Mouse (Mus musculus): ENCODE results near the gene Kiss1r.
A peak's percentile ranks its signal among the peaks of the same experiment; 100 is the strongest.

Gene Kiss1r

DNA sequence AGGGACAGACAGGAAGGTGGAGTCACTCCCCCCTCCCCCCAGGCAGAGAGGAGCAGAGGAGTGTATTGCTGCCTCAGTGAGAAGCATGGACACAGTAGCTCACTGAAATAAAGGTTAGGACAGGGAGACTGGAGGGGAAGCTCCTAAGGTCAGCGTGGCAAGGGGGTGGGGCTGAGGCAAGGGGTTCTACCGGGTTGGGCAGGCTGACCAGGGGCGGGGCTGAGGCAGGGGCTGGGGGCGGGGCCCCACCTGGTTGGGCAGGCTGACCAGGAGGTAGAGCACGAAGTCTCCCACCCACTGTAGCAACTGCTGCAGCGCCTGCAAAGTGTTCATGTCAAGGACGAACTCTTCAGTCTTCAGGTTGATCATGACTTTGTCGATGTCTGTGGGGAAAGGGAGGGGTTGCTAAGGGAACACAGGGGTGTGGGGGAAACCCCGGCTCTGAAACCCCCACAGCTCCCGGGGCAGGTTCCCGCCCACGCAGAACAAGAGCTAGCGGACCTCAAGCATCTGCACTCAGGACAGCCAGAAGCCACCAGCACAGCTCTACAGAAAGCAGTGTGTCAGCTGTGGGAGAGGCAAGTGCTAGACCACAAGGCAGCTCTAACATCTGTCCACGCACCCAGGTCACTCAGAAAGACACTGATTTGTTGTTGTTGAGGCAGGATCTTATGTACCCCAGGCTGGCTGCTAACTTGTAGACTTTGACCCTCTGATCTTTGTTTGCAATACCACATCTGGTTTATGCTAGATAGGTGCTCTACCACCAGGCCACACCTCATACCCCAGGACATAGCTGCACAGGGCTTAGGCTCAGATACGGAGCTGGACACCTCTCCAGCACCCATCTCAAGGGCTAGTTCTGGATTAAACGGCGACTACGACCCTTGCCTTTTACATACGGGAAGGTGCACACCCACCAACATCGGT is 19.2 kb upstream of the Kiss1r start:
- peak in 1 of 2 experiments; percentile 69 for DNase-seq

DNA sequence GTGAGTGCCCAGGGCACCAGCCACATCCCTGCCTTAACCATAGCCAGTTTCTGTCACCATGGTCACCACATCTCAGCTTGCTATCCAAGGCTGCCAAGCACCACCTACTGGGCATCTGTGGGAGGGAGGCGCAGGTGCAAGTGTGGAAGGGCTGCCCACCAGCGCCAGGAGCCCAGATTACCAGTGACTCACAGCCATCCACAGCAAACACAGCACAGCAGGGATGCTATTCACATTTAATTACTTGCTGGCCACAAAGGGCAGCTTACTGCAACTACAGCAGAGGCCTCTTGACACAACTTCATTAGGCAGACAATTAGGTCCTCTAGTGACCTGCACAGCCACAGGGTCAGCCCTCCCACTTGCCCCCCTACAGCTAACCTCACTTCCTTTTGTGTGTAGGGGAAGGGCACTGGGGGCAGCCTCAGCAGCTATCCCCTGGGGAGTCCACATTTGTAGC is 15.8 kb upstream of the Kiss1r start:
- DNase-seq: peak in 1 of 2 experiments; percentile 45

DNA sequence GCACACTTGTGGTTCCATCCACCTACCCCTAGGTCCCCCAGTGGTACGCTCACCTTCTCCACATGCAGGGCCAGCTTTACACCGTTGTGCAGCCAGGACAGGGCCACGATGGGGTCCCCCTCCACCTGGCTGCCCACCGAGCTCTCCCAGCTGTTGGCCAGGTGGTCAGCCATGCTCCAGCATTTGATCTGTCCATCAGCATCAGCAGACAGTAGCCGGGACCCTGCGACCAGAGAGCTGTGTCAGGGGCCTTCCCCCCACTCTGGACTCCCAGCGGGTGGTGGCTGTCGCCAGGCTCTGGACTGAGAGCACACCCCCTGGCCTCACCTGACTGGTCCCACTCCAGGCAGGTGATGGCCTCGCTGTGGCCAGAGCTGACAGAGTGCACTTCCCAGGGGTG is 10.1 kb upstream of the Kiss1r start:
- DNase-seq: no peak

DNA sequence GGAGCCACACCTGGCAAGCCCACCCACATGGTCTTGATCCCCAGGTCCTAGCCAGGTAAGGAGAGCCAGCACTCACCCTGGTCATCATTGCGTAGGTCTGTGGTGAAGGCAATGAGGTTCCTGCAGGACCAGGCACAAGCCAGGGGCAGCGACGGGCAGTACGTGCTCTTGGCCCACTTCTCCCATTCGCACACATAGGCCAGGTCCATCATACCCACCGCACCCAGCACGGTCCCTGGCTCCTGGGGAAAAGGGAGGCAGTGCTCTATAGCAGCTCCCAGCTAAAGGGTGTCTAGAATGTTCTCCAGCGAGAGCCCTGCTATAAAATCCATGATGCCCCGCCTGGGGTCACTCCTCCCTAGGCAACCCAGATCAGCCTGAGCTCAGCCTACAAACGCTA is 9.4 kb upstream of the Kiss1r start:
- no peak for DNase-seq

DNA sequence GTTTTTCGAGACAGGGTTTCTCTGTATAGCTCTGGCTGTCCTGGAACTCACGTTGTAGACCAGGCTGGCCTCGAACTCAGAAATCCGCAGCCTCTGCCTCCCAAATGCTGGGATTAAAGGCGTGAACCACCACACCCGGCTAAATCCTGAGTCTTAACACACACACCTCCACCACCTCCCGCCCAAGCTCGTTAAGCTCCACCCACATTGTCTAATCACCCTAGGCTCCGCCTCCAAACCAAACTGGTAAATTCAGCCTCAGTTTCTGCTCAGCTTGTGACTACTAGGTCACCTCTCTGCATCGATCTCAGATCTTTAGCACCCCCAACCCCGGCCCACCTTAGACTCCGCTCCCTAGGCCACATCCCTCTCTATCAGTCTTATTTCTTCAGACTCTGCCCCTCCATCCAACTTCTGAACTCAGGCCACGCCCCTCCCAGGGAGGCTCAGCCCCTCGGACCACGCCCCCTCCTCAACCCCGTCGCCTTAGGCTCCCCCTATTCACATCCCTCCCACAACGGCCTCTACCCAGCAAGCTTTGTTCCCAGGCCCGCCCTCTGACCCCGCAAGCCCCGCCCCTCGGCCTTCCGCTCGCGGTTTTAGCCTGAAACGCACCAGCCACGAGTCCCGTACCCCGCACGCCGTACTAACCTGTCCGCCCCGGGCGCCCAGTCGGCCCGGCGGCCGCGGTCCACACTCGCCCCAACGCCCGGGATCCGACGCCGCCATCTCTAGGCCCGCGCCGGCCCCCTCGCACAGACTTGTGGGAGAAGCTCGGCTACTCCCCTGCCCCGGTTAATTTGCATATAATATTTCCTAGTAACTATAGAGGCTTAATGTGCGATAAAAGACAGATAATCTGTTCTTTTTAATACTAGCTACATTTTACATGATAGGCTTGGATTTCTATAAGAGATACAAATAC is 8.3 kb upstream of the Kiss1r start, which contains the start of gene Med16:
Gene Med16, minus strand, starts transcription at position 757 of the 925 bp plus-strand sequence.
- DNase-seq: peak; percentile 97 to 99

DNA sequence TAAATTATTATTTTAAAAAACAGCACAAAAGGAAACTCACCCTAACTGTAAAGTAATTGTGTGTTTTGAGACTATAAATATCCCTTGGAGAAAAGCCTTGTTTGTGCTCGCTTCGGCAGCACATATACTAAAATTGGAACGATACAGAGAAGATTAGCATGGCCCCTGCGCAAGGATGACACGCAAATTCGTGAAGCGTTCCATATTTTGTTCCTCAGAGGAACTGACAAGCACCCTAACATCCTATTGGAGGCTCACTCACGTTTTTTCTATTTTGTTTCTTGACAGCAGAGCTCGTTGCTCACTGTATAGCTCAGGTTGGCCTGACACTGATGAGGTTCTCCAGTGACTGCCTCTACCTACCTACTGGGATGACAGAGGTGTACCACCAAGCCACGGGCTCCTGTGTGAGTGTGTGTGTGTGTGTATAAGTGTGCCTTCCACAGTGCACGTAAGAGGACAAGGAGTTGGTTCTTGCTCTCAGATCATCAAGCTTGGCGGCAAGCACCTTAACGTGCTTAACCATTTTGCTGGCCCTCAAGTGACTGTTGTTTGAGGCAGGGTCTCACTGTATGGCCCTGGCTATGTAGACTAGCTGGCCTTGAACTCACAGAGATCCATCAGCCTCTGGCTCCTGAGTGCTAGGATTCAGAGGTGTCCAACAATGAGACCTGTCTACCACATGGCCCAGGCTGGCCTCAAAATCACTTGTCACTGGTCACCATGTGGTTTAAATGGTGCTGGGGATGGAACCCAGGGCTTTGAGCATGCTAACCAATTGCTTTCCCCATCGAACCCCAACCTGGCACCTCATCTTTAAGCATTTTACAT is 7.5 kb upstream of the Kiss1r start:
- peak in 1 of 2 experiments; percentile 50 for DNase-seq

DNA sequence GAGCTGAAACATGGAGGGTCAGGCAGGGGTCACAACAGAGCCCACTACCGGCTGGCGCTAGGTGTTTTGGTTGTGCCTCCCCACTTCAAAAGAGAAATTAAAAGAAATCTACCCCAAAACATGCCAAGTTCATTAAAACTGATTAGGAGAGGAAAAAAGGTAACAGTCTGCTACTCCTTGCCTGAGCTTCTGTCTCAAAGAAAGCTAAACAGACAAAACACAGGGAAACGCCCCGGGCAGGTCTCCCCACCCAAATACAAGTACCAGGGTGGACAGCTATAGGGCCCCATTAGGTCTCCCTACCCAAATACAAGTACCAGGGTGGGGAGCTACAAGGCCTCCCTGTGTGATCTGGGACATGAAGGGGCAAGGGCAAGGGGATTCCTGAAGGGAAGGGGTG is 6.2 kb upstream of the Kiss1r start, which contains the start of gene Gm26602:
Gene Gm26602, plus strand, starts transcription at position 301 of the 400 bp plus-strand sequence.
- DNase-seq: no peak

DNA sequence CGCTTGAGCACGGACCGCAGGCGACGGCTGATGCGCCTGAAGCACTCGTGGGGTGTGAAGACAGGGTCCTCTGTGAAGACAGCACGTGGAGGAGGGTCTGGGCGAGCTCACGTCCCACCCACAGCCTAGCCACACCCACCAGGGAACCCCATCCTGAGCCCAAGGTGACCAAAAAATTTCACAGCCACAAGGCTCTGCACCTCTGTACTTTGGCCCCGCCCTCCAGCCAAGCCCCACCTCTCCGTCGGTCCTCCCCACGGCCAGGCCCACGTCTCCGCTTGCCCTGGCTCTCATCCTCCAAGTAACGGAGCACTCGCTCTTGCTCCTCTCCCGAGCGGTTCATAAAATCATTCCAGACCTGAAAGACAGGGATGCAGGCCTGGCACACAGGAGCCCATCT is 4.4 kb upstream of the Kiss1r start:
- peak in 1 of 2 experiments; percentile 39 for DNase-seq

DNA sequence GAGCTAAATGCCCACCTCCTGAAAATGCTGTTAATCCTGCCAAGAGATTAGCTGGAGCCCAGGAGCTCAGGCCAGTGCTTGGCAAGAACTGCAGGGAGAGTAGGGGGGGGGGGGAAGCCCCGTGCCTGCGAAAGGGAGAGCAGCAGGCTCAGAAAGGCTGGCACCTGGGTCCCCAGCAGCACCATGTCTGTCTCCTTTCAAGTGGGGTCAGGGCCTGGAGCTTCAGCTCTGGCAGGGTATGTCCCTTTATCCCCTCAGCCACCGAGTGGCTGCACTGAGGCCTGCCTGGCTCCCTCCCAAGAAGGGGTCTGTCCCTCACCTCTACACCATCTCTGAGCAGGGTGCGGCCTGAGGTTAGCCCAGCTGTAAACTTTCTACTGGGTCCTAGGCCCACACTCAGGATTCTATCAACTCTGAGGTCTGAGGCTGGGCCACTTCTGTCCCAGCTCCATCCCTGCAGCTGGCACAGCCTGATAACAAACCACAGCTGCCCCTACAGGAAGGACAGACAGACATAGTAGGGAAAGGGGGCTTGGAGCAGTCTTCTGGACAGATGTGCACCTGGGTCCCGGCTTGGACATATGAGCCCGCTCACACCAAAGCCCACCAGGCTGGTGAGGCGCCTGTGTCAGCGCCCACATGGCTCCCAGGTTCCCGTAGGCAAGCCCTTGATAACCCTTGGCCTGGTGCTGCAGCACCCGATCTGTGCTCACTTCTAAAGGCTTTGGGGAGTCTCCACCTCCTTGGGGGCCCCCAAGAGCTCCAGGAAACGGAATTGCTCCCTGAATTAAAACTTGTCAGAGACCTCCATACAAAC is 2.4 kb upstream of the Kiss1r start:
- DNase-seq: no peak

DNA sequence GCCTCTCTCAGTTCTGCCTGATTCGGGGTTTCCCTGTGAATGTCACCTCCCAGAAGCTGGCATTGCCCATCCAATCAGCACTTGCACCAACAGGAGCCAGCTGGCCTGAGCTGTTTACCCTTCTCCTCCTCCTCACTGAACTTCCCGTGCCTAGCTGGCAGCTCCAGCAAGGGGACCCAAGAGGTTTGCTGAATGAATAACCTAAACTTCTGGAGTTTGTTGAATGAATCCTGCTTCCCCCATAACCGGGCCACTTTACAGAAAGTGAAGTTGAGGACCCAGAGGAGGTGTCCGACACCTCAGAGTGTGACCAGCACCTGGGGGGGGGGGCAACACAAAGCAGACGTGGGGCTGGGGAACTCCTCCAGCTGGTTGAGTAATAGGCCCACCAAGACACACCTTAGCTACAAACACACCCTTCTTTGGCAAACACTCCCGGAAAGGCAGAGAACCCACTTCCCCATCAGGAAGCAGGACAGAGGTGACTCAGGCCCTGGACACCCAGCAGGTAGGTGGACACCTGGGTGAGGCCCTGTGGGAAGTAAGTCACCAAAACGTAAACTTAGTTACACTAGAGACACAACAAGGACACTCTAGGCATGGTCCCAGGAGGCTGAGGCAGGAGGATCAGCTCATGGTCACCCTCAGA is 1.7 kb upstream of the Kiss1r start:
- DNase-seq: peak in 1 of 2 experiments; percentile 35

DNA sequence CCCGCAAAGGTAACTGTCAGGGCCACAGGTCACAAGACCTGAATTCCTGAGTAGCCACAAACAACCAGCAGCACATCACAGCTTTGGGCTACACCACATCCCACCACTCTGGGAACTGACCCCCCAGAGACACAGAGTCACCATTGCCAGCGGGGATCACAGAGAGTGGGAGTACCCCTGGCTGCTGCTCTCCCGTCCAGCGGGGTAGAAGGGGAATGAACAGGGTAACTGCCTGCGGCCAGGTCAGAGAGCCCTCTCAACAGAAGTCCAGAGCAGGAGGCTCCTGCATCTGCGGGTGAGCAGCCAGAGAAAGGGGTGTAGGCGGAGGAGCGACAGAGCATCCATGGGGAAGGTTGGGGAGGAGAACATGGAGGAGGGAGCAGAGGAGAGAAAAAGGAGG is 690 bp upstream of the Kiss1r start:
- peak in 1 of 2 experiments; percentile 35 for DNase-seq

DNA sequence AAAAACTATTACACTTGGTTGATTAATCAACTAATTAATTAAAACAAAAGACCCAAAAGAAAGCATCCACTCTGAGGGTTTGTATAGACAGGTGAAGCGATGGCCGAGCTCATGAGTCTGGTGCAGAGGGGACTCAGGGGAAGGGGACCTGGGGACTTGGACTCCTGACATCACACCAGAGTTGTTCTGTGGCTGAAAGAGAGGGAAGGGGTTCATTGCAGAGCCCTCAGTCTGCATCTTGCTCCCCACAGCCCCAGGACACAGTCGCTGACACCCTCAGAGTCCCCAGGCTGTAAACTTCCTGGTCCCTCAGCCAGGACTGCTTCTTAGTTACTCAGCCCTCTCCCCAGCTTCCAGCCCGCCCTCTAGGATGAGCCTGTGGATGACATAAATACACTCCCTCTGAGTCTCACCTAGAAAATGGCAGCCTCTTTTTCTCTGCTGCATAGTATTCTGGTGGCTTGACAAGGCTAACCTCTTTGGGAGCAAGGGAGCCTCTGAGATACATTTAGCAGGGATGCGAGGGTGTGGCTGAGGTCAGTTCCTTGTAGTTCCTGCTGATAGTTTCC is 845 bp downstream of the Kiss1r start:
- DNase-seq: no peak

DNA sequence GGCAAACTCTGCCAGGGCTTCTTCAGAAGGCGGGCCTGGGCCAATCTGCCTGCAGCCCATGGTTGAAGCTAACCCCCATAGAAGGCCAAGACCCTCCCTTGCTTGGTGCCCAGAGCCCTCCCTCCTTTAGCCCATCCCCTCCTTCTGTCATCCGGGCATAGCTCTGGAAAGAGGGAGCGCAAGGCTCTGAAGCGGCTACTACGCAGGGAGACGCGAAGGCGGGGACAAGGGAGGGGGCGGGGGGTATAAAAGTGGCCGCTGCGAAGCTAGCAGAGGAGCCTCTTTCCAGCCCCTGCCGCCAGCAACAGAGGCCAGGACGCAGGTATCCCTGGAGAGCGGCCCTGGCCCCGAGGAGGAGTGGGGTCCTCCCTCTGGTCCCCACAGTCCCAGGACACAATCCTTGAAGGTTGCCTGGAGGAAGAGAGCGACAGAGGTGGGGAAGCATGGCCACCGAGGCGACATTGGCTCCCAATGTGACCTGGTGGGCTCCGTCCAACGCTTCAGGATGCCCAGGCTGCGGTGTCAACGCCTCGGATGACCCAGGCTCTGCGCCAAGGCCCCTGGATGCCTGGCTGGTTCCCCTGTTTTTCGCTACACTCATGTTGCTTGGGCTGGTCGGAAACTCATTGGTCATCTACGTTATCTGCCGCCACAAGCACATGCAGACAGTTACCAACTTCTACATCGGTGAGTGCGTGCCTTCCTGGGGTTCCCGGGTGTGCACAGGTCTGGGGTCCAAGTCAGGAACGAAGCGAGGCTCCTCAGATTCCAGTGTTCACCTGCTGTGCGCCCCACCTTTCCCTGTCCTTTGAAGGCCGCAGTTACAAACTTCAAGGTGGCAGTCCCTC is 1.7 kb downstream of the Kiss1r start:
- peak; percentile 60 to 67 for DNase-seq

DNA sequence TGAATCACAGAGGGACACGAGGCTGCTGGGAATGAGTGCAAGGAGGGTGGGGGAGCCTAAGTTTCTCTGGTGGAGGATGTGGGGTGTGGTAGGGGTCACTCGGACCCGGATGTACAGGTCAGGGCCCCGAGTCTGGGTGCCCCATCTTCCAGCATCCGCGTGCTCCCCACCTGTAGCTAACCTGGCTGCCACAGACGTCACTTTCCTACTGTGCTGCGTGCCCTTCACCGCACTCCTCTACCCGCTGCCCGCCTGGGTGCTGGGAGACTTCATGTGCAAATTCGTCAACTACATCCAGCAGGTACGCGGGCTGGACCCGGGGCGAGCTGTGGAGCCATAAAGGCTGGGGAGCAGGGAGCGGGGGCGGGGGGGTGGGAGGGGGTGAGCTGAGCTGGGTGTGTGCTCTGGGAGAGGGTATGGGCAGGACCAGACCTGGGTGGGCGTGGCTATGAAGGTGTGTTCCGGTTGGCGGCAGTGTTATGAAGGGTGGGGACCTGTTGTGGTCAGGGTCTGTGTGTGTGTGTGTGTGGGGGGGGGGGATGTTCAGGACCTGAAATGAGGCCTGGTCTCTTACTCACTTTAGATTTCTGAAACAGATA is 2.6 kb downstream of the Kiss1r start:
- DNase-seq: peak in 1 of 2 experiments; percentile 63

DNA sequence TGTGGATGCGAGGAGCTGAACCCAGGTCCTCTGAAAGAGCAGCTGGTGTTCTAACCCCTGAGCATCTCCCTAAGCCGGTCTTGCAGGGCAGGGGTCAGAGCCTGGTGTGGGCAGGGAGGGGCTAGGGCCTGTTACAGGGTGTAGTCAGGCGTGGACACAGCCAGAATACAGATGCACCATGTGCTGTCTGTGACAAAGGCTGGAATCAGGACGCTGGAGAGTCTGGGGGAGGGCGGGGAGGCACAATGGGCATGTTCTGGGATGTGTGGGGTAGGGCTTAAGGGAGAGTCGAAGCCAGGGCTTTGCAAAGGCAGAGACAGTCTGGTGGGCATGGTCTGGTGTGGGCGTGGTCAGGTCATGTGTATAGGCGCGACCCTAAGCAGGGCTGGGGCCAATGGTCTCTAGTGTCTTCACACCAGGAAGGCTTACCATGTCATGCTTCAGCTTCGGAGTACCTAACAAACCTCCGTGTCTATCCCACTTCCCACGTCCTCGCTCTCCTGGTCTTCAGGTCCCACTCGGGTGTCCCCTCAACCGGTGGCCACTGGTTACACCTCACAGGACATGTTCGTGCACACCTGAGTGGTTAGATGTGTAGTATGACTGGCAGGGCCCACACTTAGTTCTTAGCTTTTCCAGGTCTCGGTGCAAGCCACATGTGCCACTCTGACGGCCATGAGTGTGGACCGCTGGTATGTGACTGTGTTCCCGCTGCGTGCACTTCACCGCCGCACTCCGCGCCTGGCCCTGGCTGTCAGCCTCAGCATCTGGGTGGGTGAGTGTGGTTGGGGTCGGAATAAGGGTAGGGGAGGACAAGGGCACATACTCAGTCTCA is 3.5 kb downstream of the Kiss1r start:
- peak in 1 of 2 experiments; percentile 40 for DNase-seq

DNA sequence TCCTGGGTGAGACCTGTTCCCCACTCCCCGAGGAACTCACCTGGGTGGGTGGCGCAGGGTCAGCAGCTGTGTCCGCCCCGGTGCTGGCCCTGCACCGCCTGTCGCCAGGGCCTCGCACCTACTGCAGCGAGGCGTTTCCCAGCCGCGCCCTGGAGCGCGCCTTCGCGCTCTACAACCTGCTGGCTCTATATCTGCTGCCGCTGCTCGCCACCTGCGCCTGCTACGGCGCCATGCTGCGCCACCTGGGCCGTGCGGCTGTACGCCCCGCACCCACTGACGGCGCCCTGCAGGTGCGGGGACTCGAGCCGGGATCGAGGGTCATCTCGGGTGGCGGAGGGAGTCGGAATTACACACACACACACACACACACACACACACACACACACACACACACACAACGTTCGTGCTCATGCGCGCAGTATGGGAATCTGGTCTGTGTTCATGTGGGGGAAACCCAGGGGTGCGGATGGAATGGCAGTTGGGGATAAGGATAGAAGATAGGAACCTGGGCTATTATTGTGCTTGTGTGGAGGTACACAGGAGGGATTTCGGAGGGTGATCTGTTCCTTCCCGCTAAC is 4.3 kb downstream of the Kiss1r start, which contains the start of gene R3hdm4:
Gene R3hdm4, minus strand, starts transcription at position 251 of the 578 bp plus-strand sequence.
- DNase-seq: peak; percentile 25 to 51

DNA sequence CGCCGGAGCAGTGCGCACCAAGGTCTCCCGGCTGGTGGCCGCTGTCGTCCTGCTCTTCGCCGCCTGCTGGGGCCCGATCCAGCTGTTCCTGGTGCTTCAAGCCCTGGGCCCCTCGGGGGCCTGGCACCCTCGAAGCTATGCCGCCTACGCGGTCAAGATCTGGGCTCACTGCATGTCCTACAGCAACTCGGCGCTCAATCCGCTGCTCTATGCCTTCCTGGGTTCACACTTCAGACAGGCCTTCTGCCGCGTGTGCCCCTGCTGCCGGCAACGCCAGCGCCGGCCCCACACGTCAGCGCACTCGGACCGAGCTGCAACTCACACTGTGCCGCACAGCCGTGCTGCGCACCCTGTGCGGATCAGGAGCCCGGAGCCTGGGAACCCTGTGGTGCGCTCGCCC is 4.8 kb downstream of the Kiss1r start:
- DNase-seq: peak; percentile 32 to 55
